Mouse (Mus musculus) limb, embryonic 15.5 days (tissue): ENCODE measurements at regions not wholly inside any gene's neighbourhood (a gene's known extent, or its start where the extent isn't known, plus 50 kb on each side); places are given as distances from the start of the nearest gene placed in this dataset.
"Not testable (repeated sequence)": the region's sequence is repeated elsewhere in the genome, so short reads cannot be mapped to it uniquely, and the experiment has no call there.

ENCODE experiments used
- ATAC-seq: fragments of 200-750 bp; cut with Nextera tagmentation; 2 replicates; pipeline ENCODE4 v1.8.0; 2017; ENCODE audit warnings: low read depth, moderate TSS enrichment; ENCODE audit not compliant: insufficient number of reproducible peaks, low FRiP score, low TSS enrichment
- H3K27ac ChIP-seq: fragments of 300-500 bp; sonication (generic); 2 replicates; pipeline ENCODE4 v1.5.1; 2015; ENCODE audit warnings: moderate library complexity, mild to moderate bottlenecking, inconsistent platforms
- H3K27me3 ChIP-seq: fragments of 300-500 bp; sonication (generic); 2 replicates; pipeline ENCODE4 v1.6.1; 2015; ENCODE audit warnings: inconsistent platforms
- H3K36me3 ChIP-seq: fragments of 300-500 bp; sonication (generic); 2 replicates; pipeline ENCODE4 v1.6.1; 2015; ENCODE audit warnings: inconsistent platforms
- H3K4me1 ChIP-seq: fragments of 300-500 bp; sonication (generic); 2 replicates; pipeline ENCODE4 v1.6.1; 2015; ENCODE audit warnings: inconsistent platforms
- H3K4me2 ChIP-seq: fragments of 300-500 bp; sonication (generic); 2 replicates; pipeline ENCODE4 v1.6.1; 2015; ENCODE audit warnings: mild to moderate bottlenecking, inconsistent platforms
- H3K4me3 ChIP-seq: fragments of 300-500 bp; sonication (generic); 2 replicates; pipeline ENCODE4 v1.5.1; 2015; ENCODE audit warnings: mild to moderate bottlenecking, inconsistent platforms
- H3K9ac ChIP-seq: fragments of 300-500 bp; sonication (generic); 2 replicates; pipeline ENCODE4 v1.6.1; 2015; ENCODE audit warnings: inconsistent platforms
- H3K9me3 ChIP-seq: fragments of 300-500 bp; sonication (generic); 2 replicates; pipeline ENCODE4 v1.6.1; 2016; ENCODE audit warnings: inconsistent platforms
- WGBS: fragments of 180-500 bp; shearing (Covaris S2); methylation state at CpG from one replicate; pipeline ENCODE4 v1.1.7; 2015; 5-methylcytosine and 5-hydroxymethylcytosine counted together

DNA sequence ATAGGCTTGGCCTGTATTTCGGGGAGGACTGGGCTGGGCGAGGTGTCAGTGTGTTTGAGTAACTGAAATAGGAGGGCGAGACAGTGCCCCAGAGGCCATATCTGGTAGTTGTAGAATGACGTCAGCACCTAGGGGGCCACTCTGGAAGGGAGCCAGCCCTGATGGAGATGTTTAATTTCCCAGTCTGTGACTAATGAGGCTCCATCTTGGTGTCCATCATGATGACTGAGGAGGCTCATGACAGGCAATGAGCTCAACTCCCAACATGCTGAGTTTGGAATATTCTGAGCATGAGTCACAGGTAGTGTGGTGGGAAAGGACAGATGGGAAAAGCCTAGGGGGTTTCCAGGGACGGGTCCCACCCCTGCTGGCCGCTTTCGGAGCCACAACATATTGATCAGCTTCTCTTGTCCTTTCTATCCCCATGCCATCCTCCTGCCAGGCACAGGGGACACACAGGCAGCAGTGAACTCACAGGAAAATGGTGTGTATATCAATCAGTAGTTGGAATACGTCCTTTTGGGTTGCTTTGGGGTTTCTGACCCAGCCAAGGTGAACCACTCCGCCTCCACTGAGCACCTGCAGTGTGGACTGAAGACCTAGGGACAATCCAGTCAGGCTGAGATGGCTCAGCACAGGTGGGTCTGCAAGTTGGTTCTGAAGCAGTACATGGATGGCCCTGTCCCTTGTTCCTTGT lies 222.5 kb downstream of the Matn1 start:
- Histone ChIP-seq H3K9me3 (no peaks in the 10 kb centered on the region), H3K4me2 (no peak overlapping the region), H3K4me3 (no peak overlapping the region), H3K27ac (no peak overlapping the region), H3K27me3 (no peaks in the 10 kb centered on the region), H3K4me1 (peaks cover 14% of the 10 kb centered on the region; the same call in 1 of the 2 replicates), H3K9ac (no peak overlapping the region), H3K36me3 (no peaks in the 10 kb centered on the region)
- no peak for ATAC-seq
- WGBS: 71% methylated on average over 9 of the region's 9 CpGs

DNA sequence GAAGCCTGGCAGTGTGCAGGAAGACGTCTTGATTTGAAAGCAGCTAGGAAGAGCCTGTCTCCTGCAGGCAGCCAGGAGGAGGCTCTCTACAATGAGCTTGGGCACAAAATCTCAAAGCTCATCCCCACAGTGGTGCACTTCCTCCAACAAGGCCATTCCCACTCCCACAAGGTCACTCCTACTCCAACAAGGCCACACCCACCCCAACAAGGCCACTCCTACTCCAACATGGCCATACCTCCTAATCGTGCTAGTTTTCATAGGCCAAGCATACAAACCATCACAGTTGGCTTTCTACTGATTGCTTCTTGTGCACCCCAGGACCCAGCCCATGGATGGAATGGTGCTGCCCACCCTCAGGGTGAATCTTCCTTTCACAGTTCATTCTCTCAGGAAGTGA lies 223.7 kb downstream of the Matn1 start:
- no peaks in the 10 kb centered on the region for H3K27me3 ChIP-seq
- no peak for ATAC-seq
- H3K4me1 ChIP-seq: peaks cover 12% of the 10 kb centered on the region; the same call in 1 of the 2 replicates
- 86% methylated on average over 2 of the region's 2 CpGs for WGBS
- no peak overlapping the region for H3K9ac ChIP-seq
- H3K27ac ChIP-seq: no peak overlapping the region
- no peak overlapping the region for H3K4me2 ChIP-seq
- no peak overlapping the region for H3K4me3 ChIP-seq
- no peaks in the 10 kb centered on the region for H3K9me3 ChIP-seq
- H3K36me3 ChIP-seq: no peaks in the 10 kb centered on the region

DNA sequence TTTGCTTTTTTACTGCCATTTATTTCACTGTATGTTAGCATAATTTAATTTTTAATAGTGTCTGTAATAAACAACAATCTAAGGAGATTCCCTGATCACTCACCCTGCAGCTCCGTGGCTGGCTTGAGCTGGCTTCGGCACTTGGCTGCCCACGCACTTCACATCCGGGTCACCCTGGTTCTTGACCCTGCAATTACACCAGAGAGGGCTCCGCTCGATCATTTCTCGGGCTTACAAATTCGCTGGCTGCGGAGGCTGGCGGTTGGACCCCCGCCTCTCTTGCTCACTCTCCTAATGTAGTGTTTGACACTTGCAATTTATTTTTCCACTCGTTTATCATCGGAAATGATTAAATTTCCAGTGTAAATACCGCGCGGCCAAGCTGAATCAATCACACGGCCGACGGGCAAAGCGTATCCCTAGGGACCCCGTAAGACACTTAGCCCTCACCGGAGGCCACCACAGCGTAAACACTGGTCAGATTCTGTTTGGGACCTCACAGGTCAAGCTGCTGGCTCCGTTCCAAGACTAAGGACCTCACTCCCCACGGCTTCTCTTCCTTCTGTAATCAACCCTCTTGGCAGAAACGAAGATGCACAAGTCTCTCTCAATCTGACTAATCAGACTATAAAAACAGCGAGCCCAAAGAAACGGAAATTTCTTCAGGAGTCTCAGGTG lies 229.7 kb downstream of the Matn1 start:
- ATAC-seq: no peak
- Histone ChIP-seq H3K4me1 (peaks cover 5% of the 10 kb centered on the region), H3K27ac (no peak overlapping the region), H3K27me3 (no peaks in the 10 kb centered on the region), H3K4me3 (no peak overlapping the region), H3K4me2 (no peak overlapping the region), H3K36me3 (no peaks in the 10 kb centered on the region), H3K9me3 (no peaks in the 10 kb centered on the region), H3K9ac (no peak overlapping the region)
- WGBS: 70% methylated on average over 28 of the region's 28 CpGs

DNA sequence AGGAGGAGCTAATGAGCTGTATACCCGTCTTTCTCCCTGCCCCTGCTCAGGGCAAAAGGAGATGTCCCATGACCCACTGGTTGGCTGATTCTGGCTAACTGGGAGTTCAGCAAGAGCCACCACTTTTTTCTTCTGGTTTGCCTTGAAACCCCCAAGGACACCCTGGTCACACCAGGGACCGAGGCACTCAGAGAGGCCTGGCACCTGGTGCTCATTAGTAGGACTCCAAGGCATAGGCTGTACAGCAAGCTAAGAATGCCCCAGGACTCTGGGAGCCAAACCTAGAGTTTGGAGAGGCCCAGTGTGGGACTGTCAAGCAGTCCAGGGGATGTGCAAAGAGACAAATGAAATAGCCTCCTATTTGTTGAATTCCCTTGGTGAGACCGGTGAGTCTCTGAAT lies 232.5 kb downstream of the Matn1 start:
- H3K9ac ChIP-seq: no peak overlapping the region
- H3K36me3 ChIP-seq: no peaks in the 10 kb centered on the region
- H3K9me3 ChIP-seq: no peaks in the 10 kb centered on the region
- no peak overlapping the region for H3K4me3 ChIP-seq
- H3K27ac ChIP-seq: no peak overlapping the region
- no peak for ATAC-seq
- no peak overlapping the region for H3K4me2 ChIP-seq
- H3K27me3 ChIP-seq: no peaks in the 10 kb centered on the region; the same call in 1 of the 2 replicates
- H3K4me1 ChIP-seq: peaks cover 8% of the 10 kb centered on the region
- WGBS: 39% methylated on average over 3 of the region's 3 CpGs

DNA sequence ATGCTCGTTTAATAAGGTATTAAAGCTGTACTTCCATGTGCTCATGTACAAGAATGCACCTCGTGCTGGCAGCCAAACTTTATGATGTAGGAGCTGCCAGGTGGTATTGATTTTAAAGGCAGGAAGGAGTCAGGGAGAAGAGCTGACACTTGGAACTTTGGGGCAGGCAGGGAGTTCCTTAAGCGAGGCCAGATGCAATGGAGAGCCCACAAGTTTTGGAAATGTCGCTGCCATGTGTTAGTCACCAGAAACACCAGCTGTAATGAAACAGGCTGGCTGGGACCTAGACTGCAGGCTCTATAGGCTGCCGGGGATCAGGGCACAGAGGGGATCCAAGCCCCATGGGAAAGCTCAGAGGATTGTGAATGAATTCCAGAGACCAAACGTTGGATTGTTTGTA lies 233.7 kb downstream of the Matn1 start:
- no peak for ATAC-seq
- Histone ChIP-seq H3K27me3 (no peaks in the 10 kb centered on the region; the same call in 1 of the 2 replicates), H3K9ac (no peak overlapping the region), H3K4me2 (no peak overlapping the region), H3K4me1 (peaks cover 8% of the 10 kb centered on the region), H3K36me3 (no peaks in the 10 kb centered on the region), H3K4me3 (no peak overlapping the region), H3K27ac (0 out of 2 replicates have a peak overlapping the region, but pooled peaks have one; percentile 33), H3K9me3 (no peaks in the 10 kb centered on the region)
- 14% methylated on average over 6 of the region's 6 CpGs for WGBS

DNA sequence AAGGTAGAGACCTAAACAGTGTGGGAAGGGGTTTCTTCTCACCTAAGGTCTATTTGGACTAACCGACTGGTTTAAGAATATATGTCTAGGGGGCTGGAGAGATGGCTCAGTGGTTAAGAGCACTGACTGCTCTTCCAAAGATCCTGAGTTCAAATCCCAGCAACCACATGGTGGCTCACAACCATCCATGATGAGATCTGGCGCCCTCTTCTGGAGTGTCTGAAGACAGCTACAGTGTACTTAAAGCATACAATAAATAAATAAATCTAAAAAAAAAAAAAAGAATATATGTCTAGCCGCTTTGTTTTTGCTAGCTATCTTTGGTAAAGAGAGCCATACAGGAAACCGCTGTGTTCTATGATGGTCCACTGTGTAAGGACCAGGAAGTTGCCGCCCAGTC lies 234.5 kb downstream of the Matn1 start:
- not testable (repeated sequence) for H3K4me2 ChIP-seq, H3K36me3 ChIP-seq, H3K9ac ChIP-seq, H3K27ac ChIP-seq, ATAC-seq, H3K4me1 ChIP-seq, H3K27me3 ChIP-seq, H3K4me3 ChIP-seq, H3K9me3 ChIP-seq
- 78% methylated on average over 5 of the region's 5 CpGs for WGBS

DNA sequence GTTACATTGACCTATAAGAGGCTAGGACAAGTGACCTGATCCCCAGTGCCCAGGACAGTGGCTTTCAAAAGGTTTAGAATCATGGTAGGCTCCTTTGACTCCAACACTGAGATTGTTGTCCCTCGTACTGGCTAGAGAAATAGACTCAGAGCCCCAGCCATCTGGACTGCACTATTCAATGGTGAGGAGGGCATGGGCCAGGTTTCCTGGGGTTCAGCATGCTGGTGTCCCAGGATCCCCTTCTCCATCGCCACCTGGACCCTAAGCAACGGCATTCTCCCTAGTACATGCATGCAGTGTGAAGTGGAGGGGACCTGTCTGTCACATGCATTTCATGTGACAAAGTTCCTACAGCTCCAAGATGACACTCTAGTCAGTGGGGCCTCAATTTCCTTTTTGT lies 243.9 kb downstream of the Matn1 start:
- no peaks in the 10 kb centered on the region for H3K4me1 ChIP-seq
- ATAC-seq: no peak
- no peak overlapping the region for H3K4me3 ChIP-seq
- H3K9me3 ChIP-seq: no peaks in the 10 kb centered on the region
- H3K27ac ChIP-seq: no peak overlapping the region
- H3K4me2 ChIP-seq: no peak overlapping the region
- 91% methylated on average over 3 of the region's 3 CpGs for WGBS
- H3K27me3 ChIP-seq: no peaks in the 10 kb centered on the region
- no peak overlapping the region for H3K9ac ChIP-seq
- no peaks in the 10 kb centered on the region for H3K36me3 ChIP-seq

DNA sequence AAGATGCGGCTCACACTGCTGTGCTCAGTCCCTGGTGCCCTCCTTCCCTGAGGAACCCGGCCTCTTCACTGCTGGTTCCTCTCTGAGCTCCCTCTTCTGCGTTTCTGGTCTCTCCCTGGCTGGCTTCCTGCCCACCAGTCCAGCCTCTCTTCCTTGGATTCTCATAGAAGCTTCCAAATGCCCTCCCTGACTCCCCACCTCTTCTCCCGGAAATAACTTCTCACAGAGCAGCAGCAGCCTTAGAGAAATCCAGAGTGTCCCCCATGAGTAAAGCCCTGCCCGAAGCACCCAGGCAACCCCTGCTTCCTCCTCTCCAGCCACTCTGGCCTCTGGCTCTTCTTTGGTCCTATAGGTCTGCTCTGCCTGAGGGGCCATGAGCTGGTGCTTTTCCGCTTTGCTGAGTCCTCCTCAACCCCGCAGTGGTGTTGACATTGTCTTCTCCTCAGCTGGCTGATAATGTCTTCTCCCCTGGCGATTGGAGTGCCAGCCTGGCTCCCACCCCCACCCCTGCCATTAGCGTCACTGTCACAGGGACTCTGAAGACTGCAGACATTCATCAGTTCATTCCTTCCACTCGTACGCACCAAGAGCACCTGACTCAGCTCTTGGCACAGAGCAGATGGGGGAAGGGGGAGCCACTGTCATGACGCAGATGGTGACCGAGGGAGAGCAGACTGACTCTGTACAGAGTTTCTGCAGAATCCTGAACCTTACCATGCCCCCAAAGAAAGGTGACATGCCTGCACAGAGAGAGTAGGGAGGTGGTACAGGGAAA lies 247.1 kb downstream of the Matn1 start:
- Histone ChIP-seq H3K4me2 (no peak overlapping the region), H3K4me1 (no peaks in the 10 kb centered on the region), H3K9me3 (no peaks in the 10 kb centered on the region), H3K36me3 (no peaks in the 10 kb centered on the region), H3K9ac (no peak overlapping the region), H3K4me3 (no peak overlapping the region), H3K27ac (no peak overlapping the region), H3K27me3 (no peaks in the 10 kb centered on the region)
- 71% methylated on average over 13 of the region's 13 CpGs for WGBS
- ATAC-seq: no peak

DNA sequence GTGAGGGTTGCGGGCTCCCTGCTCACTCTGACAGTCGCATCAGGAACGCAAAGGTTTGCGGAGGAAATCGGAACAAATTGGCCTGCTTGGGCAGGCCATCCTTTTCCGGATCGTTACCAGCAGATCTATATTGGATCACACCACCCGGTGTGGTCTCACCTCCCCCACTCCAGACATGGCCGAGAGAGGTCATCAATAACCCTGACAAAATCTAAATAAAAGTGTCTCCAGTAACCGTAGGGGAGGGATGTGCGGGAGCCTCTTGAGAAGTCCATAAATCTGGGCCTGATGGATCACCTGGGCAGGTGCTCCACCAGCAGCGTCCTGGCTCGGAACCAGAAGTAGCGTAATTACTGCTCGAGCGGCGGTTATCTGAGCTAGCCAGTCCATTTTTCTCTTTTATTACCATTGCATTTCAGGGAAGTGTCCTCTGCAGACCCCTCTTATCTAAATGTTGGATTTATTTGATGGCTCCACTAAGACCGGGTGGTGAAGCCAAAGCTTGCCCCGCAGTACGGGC lies 249.8 kb downstream of the Matn1 start:
- Histone ChIP-seq H3K36me3 (no peaks in the 10 kb centered on the region), H3K9ac (no peak overlapping the region), H3K27me3 (no peaks in the 10 kb centered on the region), H3K4me2 (no peak overlapping the region), H3K4me1 (no peaks in the 10 kb centered on the region), H3K4me3 (no peak overlapping the region), H3K9me3 (no peaks in the 10 kb centered on the region), H3K27ac (no peak overlapping the region)
- ATAC-seq: no peak
- WGBS: 50% methylated on average over 20 of the region's 20 CpGs

DNA sequence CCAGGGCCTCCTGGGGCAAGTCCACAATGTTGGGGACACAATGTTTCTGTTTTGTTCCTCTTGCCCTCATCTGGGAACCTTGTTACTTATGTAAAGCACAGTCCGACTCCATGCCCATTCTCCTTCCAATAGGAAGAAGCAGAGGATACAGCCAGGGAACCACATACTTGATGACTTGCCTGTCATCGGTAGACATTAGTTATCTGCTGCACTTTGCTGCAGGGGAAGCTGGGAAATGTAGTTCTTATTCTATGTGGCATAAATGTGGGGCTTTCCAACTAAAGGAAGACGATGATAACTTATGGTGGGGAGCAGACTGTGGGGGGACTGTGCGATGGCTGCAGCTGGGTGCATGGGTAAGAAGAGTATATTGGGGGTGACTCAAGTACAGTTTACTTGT lies 252.0 kb downstream of the Matn1 start:
- H3K4me2 ChIP-seq: no peak overlapping the region
- no peaks in the 10 kb centered on the region for H3K36me3 ChIP-seq
- H3K9ac ChIP-seq: no peak overlapping the region
- no peaks in the 10 kb centered on the region for H3K4me1 ChIP-seq
- no peaks in the 10 kb centered on the region for H3K9me3 ChIP-seq
- no peaks in the 10 kb centered on the region for H3K27me3 ChIP-seq
- no peak overlapping the region for H3K4me3 ChIP-seq
- ATAC-seq: no peak
- 84% methylated on average over 4 of the region's 4 CpGs for WGBS
- H3K27ac ChIP-seq: no peak overlapping the region

DNA sequence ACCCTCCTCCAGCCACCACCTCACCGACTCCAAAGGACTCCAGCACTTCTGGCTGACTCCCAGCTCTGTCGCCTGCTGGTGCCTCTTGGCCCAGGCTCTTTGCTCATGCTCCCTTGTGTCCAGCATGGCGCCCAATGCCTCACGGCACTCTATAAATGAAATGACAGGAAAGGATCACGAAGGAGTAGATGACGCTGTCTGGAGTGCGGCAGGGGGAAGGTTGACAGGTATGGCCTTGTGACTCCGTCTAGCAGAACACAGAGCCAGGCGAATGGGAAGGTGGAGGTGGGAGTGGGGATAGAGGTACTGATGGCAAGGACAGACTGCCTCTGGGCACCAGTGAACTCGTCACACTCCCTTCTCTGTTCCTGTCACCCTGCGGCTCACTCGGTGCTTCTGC lies 259.5 kb downstream of the Matn1 start:
- H3K4me1 ChIP-seq: peaks cover 5% of the 10 kb centered on the region
- no peak overlapping the region for H3K27ac ChIP-seq

DNA sequence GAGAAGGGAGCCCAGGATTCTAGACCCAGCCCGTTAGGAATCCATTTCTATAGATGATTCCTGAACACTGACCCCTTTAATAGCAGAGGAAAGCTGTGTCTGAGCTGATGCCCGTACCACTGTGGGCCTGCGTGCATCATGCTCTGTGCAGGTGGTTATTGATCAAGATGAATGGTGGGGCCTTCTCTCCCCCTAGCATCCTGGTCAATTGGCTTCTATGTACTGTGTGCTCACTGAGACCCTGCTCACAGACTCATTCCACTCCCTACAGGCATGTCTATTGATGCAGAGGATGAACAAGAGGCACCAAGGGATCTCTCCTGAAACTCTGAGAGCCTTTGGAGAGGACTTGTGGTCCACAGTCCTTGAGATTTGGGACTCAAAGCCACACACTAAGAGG lies 260.5 kb downstream of the Matn1 start:
- H3K27me3 ChIP-seq: no peaks in the 10 kb centered on the region
- no peak overlapping the region for H3K4me2 ChIP-seq
- H3K36me3 ChIP-seq: no peaks in the 10 kb centered on the region
- H3K9me3 ChIP-seq: no peaks in the 10 kb centered on the region
- no peak overlapping the region for H3K4me3 ChIP-seq
- no peak for ATAC-seq
- H3K4me1 ChIP-seq: peaks cover 5% of the 10 kb centered on the region
- H3K27ac ChIP-seq: no peak overlapping the region
- no peak overlapping the region for H3K9ac ChIP-seq
- WGBS: 82% methylated on average over 3 of the region's 3 CpGs

More for the DNA sequence above, 259.5 kb downstream of the Matn1 start:
- H3K36me3 ChIP-seq: no peaks in the 10 kb centered on the region
- ATAC-seq: no peak
- H3K4me2 ChIP-seq: no peak overlapping the region
- no peaks in the 10 kb centered on the region for H3K27me3 ChIP-seq
- 84% methylated on average over 12 of the region's 12 CpGs for WGBS
- no peak overlapping the region for H3K4me3 ChIP-seq
- no peaks in the 10 kb centered on the region for H3K9me3 ChIP-seq
- H3K9ac ChIP-seq: no peak overlapping the region
